In the genomic region with DNA sequence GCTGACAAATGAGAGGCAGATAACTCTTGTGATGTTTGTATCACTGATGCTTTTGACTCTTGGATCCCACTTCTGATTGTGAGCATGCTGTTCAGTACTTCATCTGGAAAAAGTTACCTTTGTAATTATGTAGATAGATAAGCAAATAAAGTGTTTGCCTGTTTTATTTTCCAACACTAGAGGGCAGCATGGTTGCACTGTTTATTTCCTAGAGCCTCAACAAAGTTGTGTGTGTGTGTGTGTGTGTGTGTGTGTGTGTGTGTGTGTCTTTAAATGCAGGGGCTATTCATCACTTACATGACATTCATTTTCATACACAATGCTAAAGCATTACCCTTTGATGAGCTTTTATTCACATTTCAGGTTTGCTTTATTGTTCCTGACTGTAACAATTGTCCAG, we compare ENCODE assay signal across 8 mouse cellular contexts.
DNase-seq lines count a peak whose midpoint lies in the region; ATAC-seq and TF ChIP-seq lines count a peak whose summit lies in the region.

No protein-coding gene starts in this region.

- no peaks in the 10 kb centered on the region; the same call in none of the 2 replicates for H3K36me3 ChIP-seq in heart, adult 2 months (ENCODE audit: control insufficient read depth, insufficient read depth, low read length)
- H3K36me3 ChIP-seq in heart, embryonic 11.5 days (ENCODE audit: control insufficient read depth, insufficient read depth, low read length) = no peaks in the 10 kb centered on the region
- no peaks in the 10 kb centered on the region for H3K36me3 ChIP-seq in splenic B cell, adult 2 months (ENCODE audit: control insufficient read depth, insufficient read depth, low read length, poor library complexity, severe bottlenecking)

- no peak for TF ChIP-seq EP300 in heart, adult 2 months (IDR thresholded peaks at IDR 0.05; ENCODE audit: insufficient read depth, low read depth, low read length)

- ATAC-seq in heart, embryonic 11.5 days (replicated peaks; ENCODE audit: insufficient number of reproducible peaks, low FRiP score, low TSS enrichment) = no peak

- no peak for DNase-seq in heart, adult 2 months
- DNase-seq in right cerebral cortex, adult 18-20 months = peak; percentile 18
- DNase-seq in right cerebral cortex, postnatal 4 days = no peak
- peak; percentile 65 to 67 for DNase-seq in cerebellum, postnatal 14 days
- peak; percentile 3 for DNase-seq in left cerebral cortex, postnatal 4 days
- DNase-seq in splenic B cell, adult 2 months (ENCODE audit: low read depth, low spot score) = peak; percentile 47
- no peak for DNase-seq in ovary, postnatal 36 days (ENCODE audit: low spot score)

- TF ChIP-seq POLR2A in heart, adult 2 months (IDR thresholded peaks at IDR 0.05; ENCODE audit: insufficient read depth, low read depth, low read length) = no peak

- no peaks in the 10 kb centered on the region for H3K9me3 ChIP-seq in heart, embryonic 11.5 days (replicated peaks; ENCODE audit: control insufficient read depth, low read length)

- no peaks in the 10 kb centered on the region; the same call in 1 of the 2 replicates for H3K4me1 ChIP-seq in heart, adult 2 months (ENCODE audit: control insufficient read depth, insufficient read depth, low read length)
- peaks cover 16% of the 10 kb centered on the region for H3K4me1 ChIP-seq in heart, embryonic 11.5 days (ENCODE audit: control insufficient read depth, insufficient read depth, low read length)

- no peaks in the 10 kb centered on the region for H3K27me3 ChIP-seq in heart, adult 2 months (ENCODE audit: control insufficient read depth, insufficient read depth, low read length)
- no peaks in the 10 kb centered on the region for H3K27me3 ChIP-seq in heart, embryonic 11.5 days (ENCODE audit: control insufficient read depth, insufficient read depth, low read length)
- no peaks in the 10 kb centered on the region for H3K27me3 ChIP-seq in splenic B cell, adult 2 months (ENCODE audit: control insufficient read depth, insufficient read depth, low read length, poor library complexity, severe bottlenecking)

- H3K4me3 ChIP-seq in heart, adult 2 months = no peak overlapping the region
- H3K4me3 ChIP-seq in heart, embryonic 11.5 days (ENCODE audit: low read depth, low read length) = no peak overlapping the region

- peak; percentile 66 for TF ChIP-seq CTCF in heart, adult 2 months (IDR thresholded peaks at IDR 0.05)

- H3K9ac ChIP-seq in heart, adult 2 months (ENCODE audit: low read depth, low read length) = no peak overlapping the region
- H3K9ac ChIP-seq in heart, embryonic 11.5 days (ENCODE audit: low read depth, low read length) = no peak overlapping the region

- H3K4me2 ChIP-seq in heart, embryonic 11.5 days = no peak overlapping the region

- intact Hi-C loops in heart, adult 2 months (cut with DNase I) = loop anchor here (2.0 kb wide), 1 partner anchor 430 kb away; no protein-coding TSS in a partner anchor
- intact Hi-C loops in left cerebral cortex, postnatal 4 days (cut with DNase I) = no loop called here

- H3K27ac ChIP-seq in heart, adult 2 months = no peak overlapping the region
- no peak overlapping the region for H3K27ac ChIP-seq in heart, embryonic 11.5 days (ENCODE audit: low read depth, low read length)

- H3K79me2 ChIP-seq in heart, adult 2 months (replicated peaks; ENCODE audit: control insufficient read depth, insufficient read depth, low read length) = no peaks in the 10 kb centered on the region

Comparison
In these comparisons a context has a peak if more than half of its experiments do, and no peak if none do; other contexts are left out.
1. DNase-seq: peak in right cerebral cortex, adult 18-20 months (single experiment), cerebellum, postnatal 14 days (2 of 2), left cerebral cortex, postnatal 4 days (single experiment) and splenic B cell, adult 2 months (single experiment); none in heart, adult 2 months (0 of 2), right cerebral cortex, postnatal 4 days (single experiment) and ovary, postnatal 36 days (single experiment).